Mouse (Mus musculus) liver, embryonic 15.5 days (tissue): ENCODE data around the gene Senp7. TPM values are rescaled to one million over a fixed set of nuclear protein-coding genes. Genes with fewer than 3 reads are reported as not detected.

ENCODE experiments used
- ATAC-seq: fragments of 200-750 bp; cut with Nextera tagmentation; 2 replicates; pipeline ENCODE4 v1.8.0; 2017; ENCODE audit warnings: moderate number of reproducible peaks, mild to moderate bottlenecking, moderate library complexity; ENCODE audit not compliant: insufficient read depth
- H3K27ac ChIP-seq: fragments of 300-500 bp; sonication (generic); replicated peaks from 2 replicates; pipeline ENCODE4 v1.5.1; 2015; ENCODE audit warnings: mild to moderate bottlenecking, inconsistent platforms
- H3K27me3 ChIP-seq: fragments of 300-500 bp; sonication (generic); 2 replicates; pipeline ENCODE4 v1.6.1; 2015; ENCODE audit warnings: mild to moderate bottlenecking, inconsistent platforms
- H3K36me3 ChIP-seq: fragments of 300-500 bp; sonication (generic); replicated peaks from 2 replicates; pipeline ENCODE4 v1.6.1; 2015; ENCODE audit warnings: moderate library complexity, mild to moderate bottlenecking, inconsistent platforms
- H3K4me1 ChIP-seq: fragments of 300-500 bp; sonication (generic); replicated peaks from 2 replicates; pipeline ENCODE4 v1.6.1; 2015; ENCODE audit warnings: inconsistent platforms
- H3K4me2 ChIP-seq: fragments of 300-500 bp; sonication (generic); 2 replicates; pipeline ENCODE4 v1.6.1; 2015; ENCODE audit warnings: moderate library complexity, mild to moderate bottlenecking, inconsistent platforms
- H3K4me3 ChIP-seq: fragments of 300-500 bp; sonication (generic); replicated peaks from 2 replicates; pipeline ENCODE4 v1.5.1; 2015; ENCODE audit warnings: mild to moderate bottlenecking, inconsistent platforms
- H3K9ac ChIP-seq: fragments of 300-500 bp; sonication (generic); 2 replicates; pipeline ENCODE4 v1.6.1; 2015; ENCODE audit warnings: moderate library complexity, mild to moderate bottlenecking, inconsistent platforms
- H3K9me3 ChIP-seq: fragments of 300-500 bp; sonication (generic); replicated peaks from 2 replicates; pipeline ENCODE4 v1.6.1; 2016; ENCODE audit warnings: inconsistent platforms
- WGBS: fragments of 180-500 bp; shearing (Covaris S2); methylation state at CpG from one replicate; pipeline ENCODE4 v1.1.7; 2015; ENCODE audit warnings: mixed read lengths; ENCODE audit not compliant: insufficient replicate concordance; 5-methylcytosine and 5-hydroxymethylcytosine counted together
- polyA plus RNA-seq: library from polyadenylated mRNA; unstranded; fragments of >200 nt; fragmentation: Nextera tagmentation; extraction: Ambion mirVana; gene quantifications from 2 replicates; pipeline ENCODE4 v1.2.1, GENCODE M21; 2015

The Senp7 gene
- polyA plus RNA-seq, 1 experiment from 2014 or later: 18.9 TPM

DNA sequence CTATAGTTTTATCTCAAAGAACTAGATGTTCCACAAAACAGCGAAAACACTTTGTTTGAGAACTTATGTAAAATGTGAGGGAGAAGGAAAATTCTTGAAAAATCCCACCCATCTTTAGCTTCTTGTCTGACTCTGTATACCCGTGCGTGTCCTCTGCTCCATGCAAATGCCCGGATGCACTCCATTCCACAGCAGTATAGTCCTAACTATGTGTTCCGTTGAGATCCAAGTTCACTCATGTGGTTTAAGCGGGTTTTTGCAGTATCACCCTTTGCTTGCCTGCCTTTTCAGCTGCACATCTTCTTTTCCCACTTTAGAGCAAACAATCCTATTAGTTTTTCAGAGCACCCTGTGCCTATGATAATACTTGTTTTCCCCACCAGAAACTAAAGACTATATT lies 11.6 kb upstream of the Senp7 start:
- no peak for ATAC-seq
- Histone ChIP-seq H3K4me3 (peak overlapping the region; percentile 86), H3K9ac (peak overlapping the region; percentile 81), H3K4me2 (peak overlapping the region; percentile 69), H3K27me3 (no peaks in the 10 kb centered on the region), H3K9me3 (no peaks in the 10 kb centered on the region), H3K4me1 (peaks cover 29% of the 10 kb centered on the region), H3K36me3 (peaks cover 32% of the 10 kb centered on the region), H3K27ac (no peak overlapping the region)
- 26% methylated on average over 6 of the region's 6 CpGs for whole genome bisulfite sequencing

GRCm38 (mm10) chr16:56037138-56038010 lies 10.8 kb upstream of the Senp7 start, which contains the start of gene Trmt10c:
Trmt10c (minus strand) TSS chr16:56037819.
- H3K27ac ChIP-seq: peak within 1 kb of the TSS; percentile 86
- no peaks in the 10 kb centered on the region for H3K27me3 ChIP-seq
- WGBS: under 1% methylated on average over 63 of the region's 63 CpGs
- peak within 1 kb of the TSS; percentile 86 for H3K4me3 ChIP-seq
- ATAC-seq: peak; percentile 99
- peak within 1 kb of the TSS; percentile 69 for H3K4me2 ChIP-seq
- H3K36me3 ChIP-seq: peaks cover 26% of the 10 kb centered on the region
- peaks cover 29% of the 10 kb centered on the region for H3K4me1 ChIP-seq
- no peaks in the 10 kb centered on the region for H3K9me3 ChIP-seq
- peak within 1 kb of the TSS; percentile 81 for H3K9ac ChIP-seq

GRCm38 (mm10) chr16:56038090-56038489 lies 10.0 kb upstream of the Senp7 start:
- H3K36me3 ChIP-seq: peaks cover 19% of the 10 kb centered on the region
- H3K4me1 ChIP-seq: peaks cover 26% of the 10 kb centered on the region
- H3K27me3 ChIP-seq: no peaks in the 10 kb centered on the region
- ATAC-seq: peak; percentile 2; the same call in 1 of the 2 replicates
- WGBS: 23% methylated on average over 8 of the region's 8 CpGs
- peak overlapping the region; percentile 86 for H3K4me3 ChIP-seq
- H3K9me3 ChIP-seq: no peaks in the 10 kb centered on the region
- H3K9ac ChIP-seq: peak overlapping the region; percentile 81
- peak overlapping the region; percentile 86 for H3K27ac ChIP-seq
- H3K4me2 ChIP-seq: peak overlapping the region; percentile 69

DNA sequence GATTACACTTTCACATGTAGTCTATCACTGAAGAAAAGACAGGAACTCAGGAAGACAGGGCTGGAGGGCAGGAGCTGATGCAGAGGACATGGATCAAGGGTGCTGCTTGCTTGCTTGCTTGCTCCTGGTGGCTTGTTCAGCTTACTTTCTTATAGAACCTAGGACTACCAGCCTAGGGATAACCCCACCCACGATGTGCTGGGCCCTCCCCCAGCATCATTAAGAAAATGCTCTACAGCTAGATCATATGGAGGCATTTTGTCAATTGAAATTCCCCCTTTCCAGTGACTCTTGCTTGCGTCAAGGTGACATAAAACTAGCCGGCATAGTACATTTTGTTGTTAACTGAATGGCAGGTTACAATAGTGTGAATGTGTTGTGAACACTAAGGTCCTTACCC lies 7.8 kb downstream of the Senp7 start:
- WGBS: 84% methylated on average over 3 of the region's 3 CpGs
- no peak overlapping the region for H3K9ac ChIP-seq
- no peak for ATAC-seq

GRCm38 (mm10) chr16:56056944-56057590 lies 8.9 kb downstream of the Senp7 start:
- 68% methylated on average over 7 of the region's 7 CpGs for WGBS

More for the DNA sequence above, 7.8 kb downstream of the Senp7 start:
- peaks cover 7% of the 10 kb centered on the region for H3K4me1 ChIP-seq
- no peak overlapping the region for H3K27ac ChIP-seq
- no peaks in the 10 kb centered on the region for H3K9me3 ChIP-seq
- no peaks in the 10 kb centered on the region for H3K27me3 ChIP-seq
- H3K4me2 ChIP-seq: no peak overlapping the region
- H3K4me3 ChIP-seq: no peak overlapping the region
- no peaks in the 10 kb centered on the region for H3K36me3 ChIP-seq

GRCm38 (mm10) chr16:56058151-56058550 lies 10.0 kb downstream of the Senp7 start:
- 55% methylated on average over 10 of the region's 10 CpGs for WGBS
- no peak for ATAC-seq
- no peak overlapping the region for H3K9ac ChIP-seq

More at GRCm38 (mm10) chr16:56056944-56057590, 8.9 kb downstream of the Senp7 start:
- Histone ChIP-seq H3K27me3 (no peaks in the 10 kb centered on the region), H3K9ac (no peak overlapping the region), H3K9me3 (no peaks in the 10 kb centered on the region), H3K36me3 (no peaks in the 10 kb centered on the region), H3K4me3 (no peak overlapping the region), H3K4me1 (peaks cover 7% of the 10 kb centered on the region), H3K27ac (no peak overlapping the region), H3K4me2 (no peak overlapping the region)
- ATAC-seq: no peak

DNA sequence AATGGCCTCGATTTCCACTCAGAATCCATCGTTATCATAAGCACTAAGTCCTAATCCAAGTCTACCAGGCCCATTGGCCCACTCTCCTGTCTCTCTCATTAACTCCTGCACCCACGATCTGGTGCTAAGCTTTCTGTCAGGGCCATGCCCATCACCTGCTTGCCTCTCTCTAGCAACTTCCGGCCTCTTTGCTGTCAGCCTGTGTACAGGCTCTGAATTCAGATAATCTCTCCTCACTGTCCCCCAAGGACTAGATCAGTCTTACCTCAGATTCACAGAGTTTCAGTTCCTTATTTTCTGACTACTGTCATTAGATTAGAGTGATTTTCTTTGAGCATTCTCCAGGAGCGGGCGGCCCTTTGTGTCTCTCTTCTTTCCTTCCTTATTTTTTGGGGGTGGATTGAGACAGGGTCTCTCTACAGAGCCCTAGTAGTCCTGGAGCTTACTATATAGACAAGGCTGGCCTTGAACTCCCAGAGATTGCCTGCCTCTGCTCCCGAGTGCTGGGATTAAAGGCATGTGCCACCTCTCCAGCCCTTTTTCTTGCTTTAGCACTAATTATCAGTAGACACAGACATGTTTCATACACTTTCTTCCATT lies 14.0 kb downstream of the Senp7 start:
- Histone ChIP-seq H3K9me3 (no peaks in the 10 kb centered on the region), H3K4me2 (no peak overlapping the region), H3K4me3 (no peak overlapping the region), H3K27me3 (no peaks in the 10 kb centered on the region), H3K27ac (no peak overlapping the region), H3K9ac (no peak overlapping the region), H3K4me1 (peaks cover 20% of the 10 kb centered on the region), H3K36me3 (no peaks in the 10 kb centered on the region)
- WGBS: 38% methylated on average over 7 of the region's 7 CpGs
- ATAC-seq: no peak

More at GRCm38 (mm10) chr16:56058151-56058550, 10.0 kb downstream of the Senp7 start:
- no peaks in the 10 kb centered on the region for H3K36me3 ChIP-seq
- H3K4me3 ChIP-seq: no peak overlapping the region
- peaks cover 7% of the 10 kb centered on the region for H3K4me1 ChIP-seq
- no peaks in the 10 kb centered on the region for H3K9me3 ChIP-seq
- no peak overlapping the region for H3K27ac ChIP-seq
- H3K4me2 ChIP-seq: no peak overlapping the region
- H3K27me3 ChIP-seq: no peaks in the 10 kb centered on the region

DNA sequence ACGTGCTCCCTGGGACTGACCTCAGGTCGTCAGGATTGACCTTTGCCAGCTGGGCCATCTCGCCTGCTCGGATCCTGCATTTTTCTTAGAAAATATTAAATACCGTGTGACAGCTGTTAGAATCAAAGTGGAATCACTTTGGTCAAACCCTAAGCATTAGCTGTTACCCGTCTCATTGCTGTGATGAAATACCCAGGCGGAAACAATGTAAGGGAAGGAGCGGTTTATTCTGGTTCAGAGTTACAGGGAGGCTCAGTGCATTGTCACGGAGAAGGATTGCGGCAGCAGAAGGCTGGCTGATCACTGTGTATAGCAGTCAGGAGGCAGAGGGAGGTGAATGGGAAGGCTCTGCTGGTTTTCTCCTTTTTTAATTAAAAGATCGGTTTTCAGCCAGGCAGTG lies 14.8 kb downstream of the Senp7 start:
- 70% methylated on average over 11 of the region's 11 CpGs for WGBS
- no peaks in the 10 kb centered on the region for H3K27me3 ChIP-seq
- H3K4me3 ChIP-seq: no peak overlapping the region
- H3K36me3 ChIP-seq: no peaks in the 10 kb centered on the region
- no peak for ATAC-seq
- H3K4me1 ChIP-seq: peaks cover 22% of the 10 kb centered on the region
- H3K27ac ChIP-seq: no peak overlapping the region
- H3K9me3 ChIP-seq: no peaks in the 10 kb centered on the region
- H3K9ac ChIP-seq: no peak overlapping the region
- no peak overlapping the region for H3K4me2 ChIP-seq

DNA sequence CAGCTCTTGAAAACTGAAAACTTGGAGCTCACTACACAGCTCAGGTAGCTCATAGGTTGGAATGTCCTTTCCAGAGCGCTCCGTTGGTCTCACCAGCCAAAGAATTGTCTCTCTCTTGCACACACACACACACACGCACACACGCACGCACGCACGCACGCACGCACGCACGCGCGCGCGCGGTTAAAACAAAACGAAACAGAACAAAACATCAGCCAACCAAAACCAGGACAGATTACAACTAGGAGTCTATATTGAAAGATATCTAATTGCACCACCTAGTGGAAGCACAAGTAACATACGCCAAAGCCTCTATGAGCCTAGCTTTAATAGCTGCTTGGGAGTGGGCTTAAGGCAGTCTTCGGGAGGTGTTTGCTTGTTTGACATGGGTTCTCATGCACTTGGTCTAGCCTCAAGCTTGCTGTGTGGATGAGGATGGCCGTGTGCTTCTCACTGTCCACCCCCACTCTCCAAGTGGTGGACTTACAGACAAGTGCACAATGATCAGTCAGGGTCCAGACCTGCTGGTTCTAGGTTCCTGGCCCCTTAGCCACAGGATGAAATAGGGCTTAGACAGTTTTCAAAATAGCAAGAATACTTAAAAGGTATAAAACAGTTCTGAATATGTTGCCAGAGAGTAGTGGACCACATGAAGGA lies 16.3 kb downstream of the Senp7 start:
- ATAC-seq: peak; percentile 73
- Histone ChIP-seq H3K36me3 (no peaks in the 10 kb centered on the region), H3K4me1 (peaks cover 33% of the 10 kb centered on the region), H3K4me2 (peak overlapping the region; percentile 79), H3K9me3 (no peaks in the 10 kb centered on the region), H3K9ac (peak overlapping the region; percentile 59), H3K27me3 (no peaks in the 10 kb centered on the region), H3K27ac (peak overlapping the region; percentile 80), H3K4me3 (peak overlapping the region; percentile 66)
- 2% methylated on average over 20 of the region's 20 CpGs for WGBS

- Histone ChIP-seq H3K4me1 (peaks cover 45% of the 10 kb centered on the region), H3K9ac (no peak overlapping the region), H3K4me2 (no peak overlapping the region), H3K36me3 (no peaks in the 10 kb centered on the region), H3K27ac (no peak overlapping the region; the same call in 1 of the 2 replicates), H3K27me3 (no peaks in the 10 kb centered on the region), H3K9me3 (no peaks in the 10 kb centered on the region), H3K4me3 (no peak overlapping the region)
- 54% methylated on average over 8 of the region's 8 CpGs for WGBS
- ATAC-seq: no peak
Measured at GRCm38 (mm10) chr16:56066113-56066512, 18.0 kb downstream of the Senp7 start.
